Mouse (Mus musculus) liver, embryonic 16.5 days (tissue): ENCODE results near the gene Crlf1. TPM values are rescaled to one million over a fixed set of nuclear protein-coding genes. Genes with fewer than 3 reads are reported as not detected.
A peak's percentile ranks its signal among the peaks of the same experiment; 100 is the strongest.

Experiments
- ATAC-seq: fragments of 200-750 bp; cut with Nextera tagmentation; 2 replicates; pipeline ENCODE4 v1.8.0; 2017; ENCODE audit warnings: low read depth, mild to moderate bottlenecking, moderate number of reproducible peaks, moderate library complexity
- H3K27ac ChIP-seq: fragments of 300-500 bp; sonication (generic); 2 replicates; pipeline ENCODE4 v1.5.1; 2014; ENCODE audit warnings: mild to moderate bottlenecking, low read length
- H3K27me3 ChIP-seq: fragments of 300-500 bp; sonication (generic); 2 replicates; pipeline ENCODE4 v1.6.1; 2014; ENCODE audit warnings: low read depth, low read length, mixed read lengths; ENCODE audit not compliant: control insufficient read depth, insufficient read depth
- H3K36me3 ChIP-seq: fragments of 300-500 bp; sonication (generic); 2 replicates; pipeline ENCODE4 v1.6.1; 2014; ENCODE audit warnings: mild to moderate bottlenecking; ENCODE audit not compliant: control insufficient read depth, insufficient read depth
- H3K4me1 ChIP-seq: fragments of 300-500 bp; sonication (generic); 2 replicates; pipeline ENCODE4 v1.6.1; 2014; ENCODE audit warnings: low read depth, low read length, mixed read lengths; ENCODE audit not compliant: control insufficient read depth
- H3K4me2 ChIP-seq: fragments of 300-500 bp; sonication (generic); 2 replicates; pipeline ENCODE4 v1.6.1; 2014; ENCODE audit warnings: low read depth, low read length, mixed read lengths
- H3K4me3 ChIP-seq: fragments of 300-500 bp; sonication (generic); 2 replicates; pipeline ENCODE4 v1.5.1; 2014; ENCODE audit warnings: low read depth, mild to moderate bottlenecking, low read length
- H3K9ac ChIP-seq: fragments of 300-500 bp; sonication (generic); 2 replicates; pipeline ENCODE4 v1.6.1; 2014; ENCODE audit warnings: low read depth, low read length
- H3K9me3 ChIP-seq: fragments of 300-500 bp; sonication (generic); replicated peaks from 2 replicates; pipeline ENCODE4 v1.6.1; 2016; ENCODE audit warnings: low read length; ENCODE audit not compliant: control insufficient read depth
- WGBS: fragments of 180-500 bp; shearing (Covaris S2); extraction: QIAGEN DNeasy Blood & Tissue Kit; methylation state at CpG from one replicate; pipeline ENCODE4 v1.1.7; 2014; ENCODE audit not compliant: insufficient replicate concordance; 5-methylcytosine and 5-hydroxymethylcytosine counted together
- polyA plus RNA-seq: library from polyadenylated mRNA; unstranded; fragments of >200 nt; fragmentation: Nextera tagmentation; extraction: Ambion mirVana; gene quantifications from 2 replicates; pipeline ENCODE4 v1.2.1, GENCODE M21; 2015

Gene Crlf1
- polyA plus RNA-seq, 1 experiment from 2014 or later = 1.3 TPM

DNA sequence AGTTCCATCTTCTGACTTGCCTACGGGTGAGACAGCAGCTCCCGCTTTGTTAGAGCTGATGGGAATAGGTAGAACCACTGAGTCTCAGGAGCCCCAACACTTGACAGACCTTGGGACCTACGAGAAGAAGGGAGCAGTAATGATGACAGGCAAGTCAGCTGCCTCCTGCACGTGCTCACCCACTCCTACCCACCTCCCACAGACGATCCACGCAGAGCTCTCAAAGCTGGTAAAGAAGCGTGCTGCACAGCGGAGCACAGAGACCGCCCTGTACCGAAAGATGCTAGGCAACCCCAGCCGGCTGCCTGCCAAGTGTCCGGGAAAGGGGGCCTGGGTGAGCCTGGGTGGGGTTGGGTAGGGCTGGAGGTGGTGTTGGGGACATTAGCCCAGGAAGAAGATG lies 41.3 kb downstream of the Crlf1 start:
- peaks cover 17% of the 10 kb centered on the region for H3K4me1 ChIP-seq
- no peak for ATAC-seq
- H3K9me3 ChIP-seq = no peaks in the 10 kb centered on the region
- WGBS = 91% methylated on average over 12 of the region's 12 CpGs
- H3K9ac ChIP-seq = no peak overlapping the region
- no peak overlapping the region for H3K4me2 ChIP-seq
- H3K27me3 ChIP-seq = no peaks in the 10 kb centered on the region
- H3K27ac ChIP-seq = no peak overlapping the region
- H3K36me3 ChIP-seq = peaks cover 51% of the 10 kb centered on the region
- H3K4me3 ChIP-seq = no peak overlapping the region

DNA sequence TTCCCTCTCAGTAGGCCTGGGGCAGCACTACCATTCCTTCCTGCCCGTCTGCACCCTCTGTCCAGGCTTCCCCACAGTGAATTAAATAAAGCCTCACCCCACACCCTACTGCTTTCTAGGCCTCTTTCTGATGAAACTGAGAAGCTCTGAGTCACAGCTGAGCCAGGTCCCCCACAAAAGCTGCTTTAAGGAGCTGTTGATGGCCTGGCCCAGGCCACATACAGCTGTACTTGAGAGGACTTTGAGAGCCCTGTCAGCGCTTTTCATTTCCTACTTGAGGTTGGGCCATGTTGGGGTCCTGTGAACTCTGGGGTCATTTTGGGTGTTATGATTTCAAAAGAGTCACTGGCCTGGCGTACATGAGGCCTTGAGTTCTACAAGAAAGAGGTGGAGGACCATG lies 42.3 kb downstream of the Crlf1 start:
- ATAC-seq = no peak
- Histone ChIP-seq H3K9me3 (no peaks in the 10 kb centered on the region), H3K4me3 (no peak overlapping the region), H3K27ac (no peak overlapping the region), H3K4me1 (peaks cover 11% of the 10 kb centered on the region), H3K9ac (no peak overlapping the region), H3K36me3 (peaks cover 49% of the 10 kb centered on the region), H3K27me3 (no peaks in the 10 kb centered on the region), H3K4me2 (no peak overlapping the region)
- WGBS = 77% methylated on average over 3 of the region's 3 CpGs

DNA sequence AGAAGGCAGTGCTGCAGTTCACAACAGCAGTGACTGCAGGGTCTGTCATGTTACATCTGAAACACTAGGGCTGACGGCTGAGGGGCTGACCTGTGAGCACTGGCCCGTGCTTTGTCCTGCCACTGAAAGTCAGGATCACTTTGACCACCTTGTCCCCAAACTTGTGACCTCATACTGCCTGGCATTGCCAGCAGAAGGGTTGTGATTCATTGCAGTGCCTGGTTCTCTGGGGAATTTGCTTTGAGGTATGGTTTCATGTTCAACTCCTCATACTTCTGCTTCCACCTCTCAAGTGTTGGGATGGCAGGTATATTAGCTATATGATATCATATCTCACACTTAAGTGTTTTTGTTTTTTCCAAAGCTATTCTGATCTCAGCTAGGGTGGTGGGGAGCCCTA lies 42.7 kb downstream of the Crlf1 start:
- 71% methylated on average over 2 of the region's 2 CpGs for WGBS
- Histone ChIP-seq H3K27ac (no peak overlapping the region), H3K9me3 (no peaks in the 10 kb centered on the region), H3K4me1 (peaks cover 15% of the 10 kb centered on the region), H3K4me3 (no peak overlapping the region), H3K9ac (no peak overlapping the region), H3K4me2 (no peak overlapping the region), H3K36me3 (peaks cover 45% of the 10 kb centered on the region), H3K27me3 (no peaks in the 10 kb centered on the region)
- no peak for ATAC-seq

DNA sequence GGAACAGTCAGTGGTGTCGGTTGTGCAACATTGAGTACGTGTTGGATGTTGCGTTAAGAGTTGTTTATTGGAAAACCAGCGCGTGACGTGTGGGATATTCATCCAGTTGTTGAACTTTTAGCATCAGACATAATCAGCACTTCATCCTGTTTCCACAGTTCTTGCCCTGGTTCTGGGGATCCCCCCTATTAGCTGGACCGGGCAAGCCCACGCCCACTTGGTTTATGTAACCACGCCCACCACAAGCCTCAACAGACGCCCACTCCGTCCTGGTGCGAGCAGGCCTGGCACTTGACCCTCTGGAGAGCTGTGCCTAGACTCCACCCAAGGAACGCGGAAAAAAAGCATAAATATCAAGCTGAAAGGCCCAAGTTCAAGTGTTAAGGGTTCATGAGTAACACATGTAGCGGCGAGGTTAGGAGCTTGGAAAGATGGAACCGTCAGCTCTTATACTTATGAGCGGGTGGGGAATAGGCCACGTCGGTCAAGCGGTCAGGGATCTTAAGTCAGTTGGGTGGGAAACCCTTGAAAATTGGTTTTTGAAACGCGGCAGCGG lies 45.1 kb downstream of the Crlf1 start:
- ATAC-seq = no peak
- Histone ChIP-seq H3K27me3 (no peaks in the 10 kb centered on the region), H3K27ac (peak overlapping the region; percentile 100), H3K36me3 (peaks cover 23% of the 10 kb centered on the region), H3K9me3 (no peaks in the 10 kb centered on the region), H3K4me3 (peak overlapping the region; percentile 88), H3K4me2 (peak overlapping the region; percentile 98), H3K9ac (peak overlapping the region; percentile 77), H3K4me1 (peaks cover 34% of the 10 kb centered on the region)
- WGBS = 19% methylated on average over 24 of the region's 24 CpGs

DNA sequence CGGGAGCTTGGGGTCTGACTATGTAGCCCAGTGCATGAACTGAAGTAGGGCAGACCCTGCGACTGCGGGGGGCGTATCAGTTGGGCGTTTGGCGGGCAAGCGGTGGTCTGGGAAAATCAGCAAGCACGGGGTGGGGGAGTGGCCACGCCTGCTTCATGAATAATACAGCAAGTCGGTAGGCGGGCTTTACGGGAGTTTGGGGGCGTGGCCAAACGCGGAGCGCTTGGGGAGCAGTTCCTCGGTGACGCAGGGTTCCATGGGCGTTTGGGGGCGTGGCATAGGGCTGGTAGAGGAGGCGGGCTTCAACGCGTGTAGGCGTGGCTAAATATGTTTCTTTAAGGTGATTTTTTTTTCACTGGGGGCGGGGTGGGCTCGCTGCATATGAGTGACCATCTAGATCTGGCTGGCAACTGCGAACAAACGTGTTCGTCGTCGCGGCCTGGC lies 45.7 kb downstream of the Crlf1 start:
- no peaks in the 10 kb centered on the region for H3K9me3 ChIP-seq
- H3K9ac ChIP-seq = peak overlapping the region; percentile 77
- peak; percentile 67 for ATAC-seq
- peaks cover 39% of the 10 kb centered on the region for H3K4me1 ChIP-seq
- WGBS = under 1% methylated on average over 32 of the region's 32 CpGs
- H3K4me3 ChIP-seq = peak overlapping the region; percentile 88
- no peaks in the 10 kb centered on the region for H3K27me3 ChIP-seq
- H3K27ac ChIP-seq = peak overlapping the region; percentile 100
- H3K36me3 ChIP-seq = peaks cover 22% of the 10 kb centered on the region
- peak overlapping the region; percentile 98 for H3K4me2 ChIP-seq

DNA sequence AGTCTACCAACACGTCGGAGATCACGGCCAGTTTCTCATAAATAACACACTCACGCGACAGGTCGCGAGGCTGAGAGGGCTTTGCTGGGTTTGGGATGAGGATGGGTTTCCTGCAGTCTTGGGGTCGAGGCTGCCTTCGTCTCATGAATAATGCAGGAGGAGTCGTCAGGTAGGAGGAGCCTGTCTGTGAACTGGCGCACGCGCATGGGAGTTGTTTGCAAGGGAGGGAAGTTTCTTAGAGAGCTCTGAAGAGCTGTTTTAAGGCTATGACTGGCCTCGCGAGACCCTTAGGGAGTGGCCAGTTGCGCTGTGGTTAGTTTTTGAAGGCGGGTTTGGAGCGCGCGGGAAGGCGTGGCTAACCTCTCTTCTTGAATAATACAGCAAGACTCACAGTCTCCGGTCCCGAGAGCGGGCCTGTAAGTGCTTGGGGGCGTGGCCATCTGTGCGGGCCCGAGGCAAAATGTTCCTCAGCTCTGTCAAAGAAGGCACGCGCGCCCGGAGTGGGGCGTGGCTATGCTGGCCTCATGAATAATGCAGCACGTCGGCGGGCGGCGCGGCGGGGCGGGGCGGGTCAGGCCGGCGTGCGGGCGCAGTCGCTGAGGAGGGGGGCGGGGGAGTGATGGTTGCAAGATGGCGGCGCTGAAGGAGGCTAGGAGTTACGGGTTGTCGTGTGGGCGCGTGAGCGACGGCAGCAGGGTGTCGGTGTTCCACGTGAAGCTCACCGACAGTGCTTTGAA lies 46.3 kb downstream of the Crlf1 start, which contains the start of gene Ell:
TSS of gene Ell (plus strand) at position 381 of the 737 bp plus-strand sequence.
- Histone ChIP-seq H3K4me1 (peaks cover 43% of the 10 kb centered on the region), H3K27ac (peak within 1 kb of the TSS; percentile 100), H3K36me3 (peaks cover 17% of the 10 kb centered on the region), H3K9me3 (no peaks in the 10 kb centered on the region), H3K4me2 (peak within 1 kb of the TSS; percentile 98), H3K4me3 (peak within 1 kb of the TSS; percentile 88), H3K9ac (peak within 1 kb of the TSS; percentile 94), H3K27me3 (no peaks in the 10 kb centered on the region)
- peak; percentile 82 for ATAC-seq
- under 1% methylated on average over 58 of the region's 58 CpGs for WGBS

DNA sequence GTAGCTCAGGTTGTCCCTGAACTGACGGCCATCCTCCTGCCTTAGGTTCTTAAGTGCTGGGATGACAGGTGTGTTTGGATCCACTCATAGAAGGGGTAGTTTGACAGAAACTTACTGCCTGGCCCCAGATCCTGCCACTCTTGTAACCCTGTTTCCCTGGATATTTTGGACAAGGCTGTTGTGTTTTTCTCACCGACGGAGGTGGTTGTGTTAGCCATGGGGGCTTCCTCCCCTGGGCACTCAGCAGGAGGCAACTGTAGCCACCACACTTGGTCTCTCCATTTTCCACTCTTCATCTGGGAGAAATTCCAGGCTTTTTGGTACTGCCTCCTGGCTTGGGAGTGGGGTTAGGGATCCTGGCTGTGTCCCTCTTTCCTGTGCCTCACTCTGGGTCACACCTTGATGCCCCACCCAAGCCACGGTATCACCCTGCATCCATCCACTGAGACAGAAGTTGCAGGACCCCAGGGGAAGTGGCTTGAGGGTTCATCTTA lies 47.1 kb downstream of the Crlf1 start:
- peak overlapping the region; percentile 90 for H3K4me2 ChIP-seq
- peak overlapping the region; percentile 94 for H3K9ac ChIP-seq
- peaks cover 8% of the 10 kb centered on the region for H3K36me3 ChIP-seq
- H3K9me3 ChIP-seq = no peaks in the 10 kb centered on the region
- peak overlapping the region; percentile 100 for H3K27ac ChIP-seq
- peak overlapping the region; percentile 88 for H3K4me3 ChIP-seq
- peaks cover 50% of the 10 kb centered on the region for H3K4me1 ChIP-seq
- no peaks in the 10 kb centered on the region for H3K27me3 ChIP-seq
- 3% methylated on average over 4 of the region's 4 CpGs for WGBS
- ATAC-seq = no peak

DNA sequence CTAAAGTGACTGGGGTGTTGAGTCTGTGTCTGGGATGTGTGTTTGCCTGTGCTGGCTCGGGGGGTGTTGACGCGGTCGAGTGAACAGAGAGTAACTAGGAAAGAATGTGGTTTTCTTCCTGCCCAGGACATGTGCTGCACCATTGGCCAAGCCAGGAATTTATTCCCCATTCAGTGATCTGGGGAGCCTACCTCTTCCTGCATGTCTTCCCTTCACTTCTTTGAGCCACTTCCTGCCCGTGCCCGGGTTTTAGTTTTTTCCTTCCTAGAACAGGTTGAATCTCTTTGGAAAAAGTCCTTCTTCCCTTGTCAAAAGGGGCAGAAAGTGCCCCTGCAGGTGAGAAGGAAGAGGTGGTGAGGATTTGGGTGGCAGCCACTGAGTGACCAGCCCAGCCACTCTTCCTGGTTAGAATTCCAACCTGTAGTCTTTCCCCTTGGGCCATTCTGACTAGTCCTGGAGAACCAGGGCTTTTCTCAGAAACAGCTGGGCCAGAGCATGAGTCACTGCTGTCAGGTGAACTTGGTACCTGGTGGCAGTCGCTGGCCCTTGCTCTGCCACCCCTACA lies 47.6 kb downstream of the Crlf1 start:
- Histone ChIP-seq H3K36me3 (peaks cover 3% of the 10 kb centered on the region; the same call in 1 of the 2 replicates), H3K4me2 (peak overlapping the region; percentile 90), H3K4me1 (peaks cover 54% of the 10 kb centered on the region), H3K9me3 (no peaks in the 10 kb centered on the region), H3K4me3 (peak overlapping the region; percentile 88), H3K27me3 (no peaks in the 10 kb centered on the region), H3K9ac (peak overlapping the region; percentile 94), H3K27ac (peak overlapping the region; percentile 100)
- ATAC-seq = no peak
- 17% methylated on average over 7 of the region's 7 CpGs for WGBS

DNA sequence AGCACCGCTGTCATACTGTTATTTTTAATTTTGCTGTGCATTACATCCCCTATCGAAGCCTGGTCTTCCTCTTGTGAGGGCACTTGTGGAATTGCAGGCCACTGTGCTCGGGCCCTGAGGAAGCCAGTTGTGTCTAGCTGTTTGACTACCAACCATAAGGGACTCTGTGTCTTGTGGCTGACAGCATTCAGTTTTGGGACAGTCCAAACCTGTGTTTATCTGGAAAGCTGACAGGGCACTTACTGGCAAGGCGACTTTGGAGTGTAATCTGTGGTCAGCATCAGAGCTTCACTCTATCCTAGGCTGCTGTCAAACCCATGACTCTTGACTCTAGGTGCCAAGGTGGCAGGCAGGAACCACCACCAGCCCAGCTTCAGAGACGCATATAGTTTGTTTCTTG lies 48.1 kb downstream of the Crlf1 start:
- Histone ChIP-seq H3K9me3 (no peaks in the 10 kb centered on the region), H3K36me3 (no peaks in the 10 kb centered on the region), H3K4me3 (peak overlapping the region; percentile 88), H3K27ac (peak overlapping the region; percentile 100), H3K4me2 (peak overlapping the region; percentile 90), H3K27me3 (no peaks in the 10 kb centered on the region), H3K4me1 (peaks cover 58% of the 10 kb centered on the region), H3K9ac (peak overlapping the region; percentile 94)
- 59% methylated on average over 5 of the region's 5 CpGs for WGBS
- no peak for ATAC-seq
